Mouse (Mus musculus) CH12.LX (cell line): ENCODE data around the gene Dgkq. TPM values are rescaled to one million over a fixed set of nuclear protein-coding genes. Genes with fewer than 3 reads are reported as not detected.

Experiments used
- DNase-seq: peaks from one replicate; pipeline ENCODE4 v3.0.0-alpha.2; 2013; ENCODE audit errors: extremely low read depth
- H3K27ac ChIP-seq: 2 replicates; pipeline ENCODE4 v1.5.1; 2012; ENCODE audit warnings: low read depth, mild to moderate bottlenecking, control low read depth, moderate library complexity; ENCODE audit not compliant: insufficient read depth
- H3K27me3 ChIP-seq: replicated peaks from 2 replicates; pipeline ENCODE3; 2012; ENCODE audit warnings: inconsistent platforms
- H3K36me3 ChIP-seq, 2 experiments: replicated peaks in 1 of 2; 2 replicates each; pipeline versions ENCODE3 to v1.6.1; 2012; ENCODE audit warnings: inconsistent platforms in 1 of 2, low read length in 1 of 2, mild to moderate bottlenecking in 1 of 2, mixed read lengths in 1 of 2, moderate library complexity in 1 of 2; ENCODE audit not compliant: control insufficient read depth in 1 of 2, insufficient read depth in 1 of 2
- H3K4me1 ChIP-seq, 2 experiments: 2 replicates each; pipeline ENCODE4 v1.6.1; 2012; ENCODE audit warnings: inconsistent platforms in 1 of 2, moderate library complexity in 1 of 2; ENCODE audit not compliant: insufficient read depth in 2 of 2, control insufficient read depth in 1 of 2
- H3K4me2 ChIP-seq: 2 replicates; pipeline ENCODE4 v1.6.1; 2012; ENCODE audit warnings: low read depth, mild to moderate bottlenecking, control low read depth; ENCODE audit not compliant: poor library complexity, insufficient read depth, severe bottlenecking
- H3K4me3 ChIP-seq, 3 experiments: fragments of 150-350 bp in 1 of 3; sonication (generic) in 1 of 3; replicated peaks in 1 of 3; 2 replicates each; pipeline versions ENCODE3 to v1.5.1; 2011 to 2012; ENCODE audit warnings: low read depth in 2 of 3, low read length in 2 of 3, mild to moderate bottlenecking in 2 of 3, moderate library complexity in 2 of 3, control low read depth in 1 of 3, improper control_type of control experiment in 1 of 3, inconsistent platforms in 1 of 3, mixed read lengths in 1 of 3; ENCODE audit not compliant: poor library complexity in 1 of 3
- H3K79me2 ChIP-seq: replicated peaks from 2 replicates; pipeline ENCODE4 v1.6.1; 2012; ENCODE audit warnings: mild to moderate bottlenecking, moderate library complexity; ENCODE audit not compliant: control insufficient read depth, poor library complexity, insufficient read depth, severe bottlenecking; ENCODE audit errors: extremely low read depth
- H3K9ac ChIP-seq: 2 replicates; pipeline ENCODE4 v1.6.1; 2012; ENCODE audit warnings: low read depth, mild to moderate bottlenecking, control low read depth, moderate library complexity; ENCODE audit not compliant: insufficient read depth
- H3K9me3 ChIP-seq: replicated peaks from 2 replicates; pipeline ENCODE3; 2012; ENCODE audit warnings: low read length, inconsistent platforms, mixed read lengths
- BHLHE40 ChIP-seq: IDR thresholded peaks from 2 replicates; pipeline ENCODE4 v1.6.1; 2011; ENCODE audit warnings: mild to moderate bottlenecking, low read depth, low read length, improper control_type of control experiment
- CHD2 ChIP-seq: IDR thresholded peaks from 2 replicates; pipeline ENCODE4 v1.6.1; 2011; ENCODE audit warnings: low read length, improper control_type of control experiment
- CTCF ChIP-seq, 2 experiments: IDR thresholded peaks in 1 of 2; conservative IDR thresholded peaks in 1 of 2; 2 replicates each; pipeline ENCODE4 v1.5.1; 2011 to 2012; ENCODE audit warnings: low read depth in 2 of 2, low read length in 2 of 2, improper control_type of control experiment in 1 of 2, inconsistent platforms in 1 of 2, mild to moderate bottlenecking in 1 of 2, moderate library complexity in 1 of 2
- GABPA ChIP-seq: IDR thresholded peaks from 2 replicates; pipeline ENCODE4 v1.6.1; 2012; ENCODE audit warnings: low read depth, low read length, improper control_type of control experiment, inconsistent platforms; ENCODE audit not compliant: insufficient replicate concordance
- HCFC1 ChIP-seq: IDR thresholded peaks from 2 replicates; pipeline ENCODE4 v1.6.1; 2012; ENCODE audit warnings: low read depth, mild to moderate bottlenecking, inconsistent platforms, low read length, improper control_type of control experiment
- IRF4 ChIP-seq: IDR thresholded peaks from 2 replicates; pipeline ENCODE4 v1.6.1; 2014; ENCODE audit warnings: low read depth, mild to moderate bottlenecking, inconsistent platforms, low read length, improper control_type of control experiment
- JUN ChIP-seq: IDR thresholded peaks from 2 replicates; pipeline ENCODE4 v1.6.1; 2011; ENCODE audit warnings: low read depth, mild to moderate bottlenecking, low read length, improper control_type of control experiment, moderate library complexity; ENCODE audit not compliant: insufficient read depth
- JUND ChIP-seq: conservative IDR thresholded peaks from 2 replicates; pipeline ENCODE4 v1.6.1; 2011; ENCODE audit warnings: low read depth, low read length, improper control_type of control experiment
- KAT2A ChIP-seq: IDR thresholded peaks from 2 replicates; pipeline ENCODE4 v1.6.1; 2012; ENCODE audit warnings: low read length, improper control_type of control experiment, inconsistent platforms; ENCODE audit not compliant: insufficient replicate concordance
- MAFK ChIP-seq: IDR thresholded peaks from 2 replicates; pipeline ENCODE4 v1.6.1; 2011; ENCODE audit warnings: low read length, improper control_type of control experiment; ENCODE audit not compliant: insufficient replicate concordance
- MAX ChIP-seq: IDR thresholded peaks from 2 replicates; pipeline ENCODE4 v1.6.1; 2011; ENCODE audit warnings: low read length, improper control_type of control experiment
- MAZ ChIP-seq: IDR thresholded peaks from 2 replicates; pipeline ENCODE4 v1.6.1; 2012; ENCODE audit warnings: low read depth, mild to moderate bottlenecking, inconsistent platforms, low read length, improper control_type of control experiment, moderate library complexity
- MXI1 ChIP-seq: IDR thresholded peaks from 2 replicates; pipeline ENCODE4 v1.6.1; 2011; ENCODE audit warnings: mild to moderate bottlenecking, low read depth, low read length, improper control_type of control experiment
- MYC ChIP-seq: IDR thresholded peaks from 2 replicates; pipeline ENCODE4 v1.6.1; 2011; ENCODE audit warnings: low read depth, mild to moderate bottlenecking, improper control_type of control experiment, low read length
- NELFE ChIP-seq: IDR thresholded peaks from 2 replicates; pipeline ENCODE4 v1.6.1; 2011; ENCODE audit warnings: low read depth, low read length, improper control_type of control experiment
- POLR2A ChIP-seq: IDR thresholded peaks from 2 replicates; pipeline ENCODE4 v1.6.1; 2011; ENCODE audit warnings: low read depth, mild to moderate bottlenecking, improper control_type of control experiment, low read length
- POLR2AphosphoS2 ChIP-seq: IDR thresholded peaks from 2 replicates; pipeline ENCODE4 v1.6.1; 2011; ENCODE audit warnings: low read depth, low read length, improper control_type of control experiment
- RAD21 ChIP-seq: IDR thresholded peaks from 2 replicates; pipeline ENCODE4 v1.6.1; 2011; ENCODE audit warnings: low read depth, mild to moderate bottlenecking, low read length, improper control_type of control experiment, moderate library complexity
- RCOR1 ChIP-seq: conservative IDR thresholded peaks from 2 replicates; pipeline ENCODE4 v1.6.1; 2012; ENCODE audit warnings: low read depth, mild to moderate bottlenecking, inconsistent platforms, low read length, improper control_type of control experiment
- SIN3A ChIP-seq: IDR thresholded peaks from 2 replicates; pipeline ENCODE4 v1.6.1; 2012; ENCODE audit warnings: low read length, improper control_type of control experiment, inconsistent platforms
- SMC3 ChIP-seq: IDR thresholded peaks from 2 replicates; pipeline ENCODE4 v1.6.1; 2011; ENCODE audit warnings: low read depth, low read length, improper control_type of control experiment
- TBP ChIP-seq: conservative IDR thresholded peaks from 2 replicates; pipeline ENCODE4 v1.6.1; 2011; ENCODE audit warnings: low read depth, low read length, improper control_type of control experiment
- TCF12 ChIP-seq: IDR thresholded peaks from 2 replicates; pipeline ENCODE4 v1.6.1; 2014; ENCODE audit warnings: low read depth, mild to moderate bottlenecking, inconsistent platforms, low read length, improper control_type of control experiment
- UBTF ChIP-seq: IDR thresholded peaks from 2 replicates; pipeline ENCODE4 v1.6.1; 2012; ENCODE audit warnings: low read depth, mild to moderate bottlenecking, inconsistent platforms, low read length, improper control_type of control experiment, moderate library complexity
- USF1 ChIP-seq: IDR thresholded peaks from 2 replicates; pipeline ENCODE4 v1.6.1; 2014; ENCODE audit warnings: low read depth, mild to moderate bottlenecking, inconsistent platforms, low read length, improper control_type of control experiment
- USF2 ChIP-seq: conservative IDR thresholded peaks from 2 replicates; pipeline ENCODE4 v1.6.1; 2011; ENCODE audit warnings: low read depth, low read length, improper control_type of control experiment
- ZC3H11A ChIP-seq: IDR thresholded peaks from 2 replicates; pipeline ENCODE4 v1.6.1; 2012; ENCODE audit warnings: low read depth, mild to moderate bottlenecking, inconsistent platforms, low read length, improper control_type of control experiment
- ZKSCAN1 ChIP-seq: IDR thresholded peaks from 2 replicates; pipeline ENCODE4 v1.6.1; 2012; ENCODE audit warnings: low read depth, inconsistent platforms, low read length, improper control_type of control experiment, borderline replicate concordance
- ZMIZ1 ChIP-seq: IDR thresholded peaks from 2 replicates; pipeline ENCODE4 v1.6.1; 2012; ENCODE audit warnings: low read depth, mild to moderate bottlenecking, inconsistent platforms, low read length, improper control_type of control experiment
- dilution Hi-C: fragments of 300-500 bp; cut with MboI; formaldehyde crosslinking; loops from 2 replicates; pipeline ENCODE4 v1.14.3; 2020; ENCODE audit warnings: low sequenced_read_pairs; ENCODE audit not compliant: extremely low pct_unique_long_range_greater_than_20kb, extremely low pct_ligation_motif_present
- in situ Hi-C: fragments of 300-500 bp; cut with MboI; formaldehyde crosslinking; loops from 3 replicates; pipeline ENCODE4 v1.14.3; 2019; ENCODE audit warnings: low sequenced_read_pairs, low pct_ligation_motif_present, low pct_unique_long_range_greater_than_20kb, mixed read lengths
- polyA plus RNA-seq: library from polyadenylated mRNA; unstranded; fragments of >175 nt; gene quantifications from 2 replicates; pipeline ENCODE4 v1.2.1, GENCODE M21; 2012; ENCODE audit warnings: low read depth; ENCODE audit not compliant: insufficient read length
- total RNA-seq, 2 experiments: library from RNA; depleted of rRNA; stranded (reverse); fragments of 300-350 nt in 1 of 2; fragments of >200 nt in 1 of 2; gene quantifications; 2 replicates each; pipeline ENCODE4 v1.2.3; 2012 to 2014

Gene Dgkq
- total and polyA plus RNA-seq, 3 experiments = 3.7 to 8.5 (median 4.4) TPM

DNA sequence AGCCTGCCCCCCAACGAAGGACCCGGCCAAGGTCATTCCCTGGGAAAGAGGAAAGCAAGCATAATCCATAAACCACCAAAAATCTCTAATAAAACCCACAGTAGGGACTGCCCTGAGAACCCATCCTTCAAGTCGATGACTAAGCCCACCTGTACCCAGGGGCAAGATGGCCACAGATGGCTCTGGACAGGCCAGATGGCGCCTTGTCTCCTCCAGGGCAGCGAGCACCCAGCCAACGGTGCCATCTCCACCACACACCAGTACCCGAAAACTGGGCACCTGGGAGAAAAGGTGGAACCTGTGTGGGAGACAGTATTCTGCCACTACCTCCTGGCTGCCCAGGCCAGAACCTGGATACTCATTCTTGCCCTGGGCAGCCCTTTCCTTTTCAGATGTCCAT, 19.1 kb downstream of the Dgkq start:
- dilution Hi-C loops = no loop called here
- peaks cover 72 to 100% of the 10 kb centered on the region in 2 experiments for H3K36me3 ChIP-seq
- H3K4me3 ChIP-seq = no peak overlapping the region
- no peak for DNase-seq
- no peaks in the 10 kb centered on the region for H3K4me1 ChIP-seq
- TF ChIP-seq MYC (no peak), ZMIZ1 (no peak), USF1 (no peak), BHLHE40 (no peak), JUND (no peak), HCFC1 (no peak), ZKSCAN1 (no peak), MAX (no peak), KAT2A (no peak), MAZ (no peak), GABPA (no peak), UBTF (no peak), RAD21 (no peak), SIN3A (no peak), ZC3H11A (no peak), POLR2AphosphoS2 (no peak), USF2 (no peak), JUN (no peak), TBP (no peak)
- H3K27me3 ChIP-seq = no peaks in the 10 kb centered on the region
- H3K27ac ChIP-seq = no peak overlapping the region
- H3K9ac ChIP-seq = no peak overlapping the region
- H3K9me3 ChIP-seq = no peaks in the 10 kb centered on the region
- in situ Hi-C loops = loop anchor here (25.0 kb wide), 1 partner anchor 213 kb away; the partner anchor contains the start of genes Atp5k and Mfsd7a
- H3K4me2 ChIP-seq = no peak overlapping the region
- no peaks in the 10 kb centered on the region for H3K79me2 ChIP-seq

- H3K4me2 ChIP-seq = no peak overlapping the region
- no peak overlapping the region for H3K4me3 ChIP-seq
- no peaks in the 10 kb centered on the region for H3K9me3 ChIP-seq
- no peaks in the 10 kb centered on the region for H3K79me2 ChIP-seq
- no peaks in the 10 kb centered on the region for H3K4me1 ChIP-seq
- in situ Hi-C loops (no loop called here), dilution Hi-C loops (no loop called here)
- no peaks in the 10 kb centered on the region for H3K27me3 ChIP-seq
- DNase-seq = no peak
- no peak overlapping the region for H3K9ac ChIP-seq
- H3K36me3 ChIP-seq = peaks cover 66 to 100% of the 10 kb centered on the region in 2 experiments
- H3K27ac ChIP-seq = no peak overlapping the region
- TF ChIP-seq NELFE (no peak), POLR2AphosphoS2 (no peak), CTCF (conservative IDR thresholded peaks at IDR 0.05 in 1 of 2, IDR thresholded peaks at IDR 0.05 in 1 of 2; ENCODE audit: low read depth in 2 of 2, low read length in 2 of 2) (no peak), USF1 (no peak), SIN3A (no peak), JUND (no peak), KAT2A (no peak), RCOR1 (no peak), SMC3 (no peak), GABPA (no peak), RAD21 (no peak), CHD2 (no peak), POLR2A (no peak), ZKSCAN1 (no peak), BHLHE40 (no peak), TCF12 (no peak), MXI1 (no peak), MAFK (no peak), IRF4 (no peak), ZMIZ1 (no peak)
These were observed 20.4 kb downstream of the Dgkq start for GRCm38 (mm10) chr5:108648937-108649576.
